Mouse (Mus musculus) adipocyte (in vitro differentiated cells): Measurements from ENCODE around the gene 4933434E20Rik.

Source experiments
- DNase-seq: peaks from one replicate; pipeline ENCODE4 v3.0.0-alpha.2; 2016; ENCODE audit warnings: low spot score

Gene 4933434E20Rik

DNA sequence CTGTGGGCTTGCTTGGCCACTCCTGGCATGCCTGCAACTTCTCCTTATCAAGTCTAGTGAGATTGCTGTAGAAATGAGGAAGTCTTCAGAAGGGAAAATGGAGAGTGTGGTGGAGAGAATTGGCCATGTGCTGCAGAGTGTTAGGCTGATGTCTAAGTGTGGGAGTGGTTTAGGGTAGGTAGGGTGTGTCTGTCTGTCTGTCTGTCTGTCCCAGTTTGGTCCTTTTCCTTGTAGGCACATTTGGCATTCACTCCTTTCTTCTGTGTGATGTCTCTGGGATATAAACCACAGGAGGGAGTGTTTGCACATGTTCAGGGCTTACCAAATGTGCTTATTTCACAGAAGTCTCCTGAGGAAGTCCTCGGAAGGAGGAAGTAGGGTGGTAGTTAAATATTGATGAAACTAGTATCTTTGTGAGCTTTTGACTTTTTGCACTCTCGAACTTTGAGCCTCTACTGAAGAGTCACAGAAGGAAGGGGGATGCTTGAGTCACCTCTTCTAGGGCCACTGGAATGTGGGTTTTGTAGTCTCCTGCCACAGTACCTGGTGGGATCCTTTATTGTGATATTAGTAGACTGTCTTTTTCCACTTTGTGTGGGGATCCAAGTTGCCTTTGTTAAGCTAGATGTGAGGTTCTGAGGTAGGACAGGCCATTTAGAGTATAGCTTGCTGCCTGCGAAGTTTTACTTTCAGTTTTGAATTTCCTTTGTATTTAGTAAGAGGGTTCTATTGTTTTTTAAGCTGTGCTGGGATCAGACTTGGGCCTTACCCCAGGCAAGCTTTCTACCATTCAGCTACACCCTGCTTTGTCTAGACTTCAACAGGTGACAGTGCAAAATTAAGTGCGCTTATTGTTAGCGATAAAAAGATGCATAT lies 30.2 kb downstream of the 4933434E20Rik start:
- DNase-seq = peak; percentile 47

DNA sequence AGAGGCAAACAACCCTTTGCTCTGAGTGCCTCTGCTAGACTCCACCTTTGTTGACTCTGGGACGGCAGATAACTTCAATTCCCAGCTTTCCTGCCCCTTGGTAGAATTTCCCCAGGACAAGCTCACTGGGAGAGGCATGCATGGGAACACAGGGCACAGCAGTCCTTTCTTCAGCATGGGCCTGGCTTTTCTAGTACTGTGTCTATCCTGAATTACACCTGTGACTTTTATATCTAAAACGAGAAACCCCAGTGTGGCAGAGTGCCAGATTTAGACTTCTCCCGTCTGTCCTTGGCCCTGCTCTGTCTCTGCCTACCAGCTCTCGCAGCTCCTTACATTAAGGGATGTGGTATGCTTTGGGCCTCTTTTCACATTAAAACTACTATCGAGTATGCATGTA lies 31.6 kb downstream of the 4933434E20Rik start:
- peak; percentile 30 for DNase-seq

DNA sequence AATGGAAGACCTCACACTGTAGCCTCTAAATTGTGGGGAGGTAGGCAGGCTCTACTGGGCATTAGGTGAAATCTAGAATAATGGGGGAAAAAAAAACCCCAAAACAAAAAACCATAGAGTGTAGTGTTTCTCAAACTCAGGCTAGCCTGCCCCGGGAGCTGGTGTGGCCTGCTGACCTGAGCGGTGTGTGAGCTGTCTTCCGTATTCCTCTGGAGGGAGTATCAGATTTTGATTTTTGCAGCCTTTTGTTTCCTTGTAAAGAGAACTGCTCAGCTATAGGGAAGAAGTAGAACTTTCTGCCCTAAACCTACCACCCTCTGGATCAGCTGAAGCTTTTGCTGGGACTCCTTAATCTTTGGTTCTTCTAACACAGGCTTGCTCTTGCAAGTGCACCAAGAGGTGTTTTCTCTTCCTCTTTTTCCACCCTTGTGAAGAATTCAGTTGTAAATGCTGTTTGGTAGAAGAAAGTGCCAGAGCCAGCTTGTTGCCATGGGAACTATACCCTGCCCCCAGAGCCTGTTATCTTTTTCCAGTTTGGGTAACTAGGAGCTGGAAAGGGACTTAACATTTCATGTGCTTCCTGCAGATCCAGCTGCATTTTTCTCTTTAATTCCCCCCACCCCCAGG lies 32.4 kb downstream of the 4933434E20Rik start:
- no peak for DNase-seq

DNA sequence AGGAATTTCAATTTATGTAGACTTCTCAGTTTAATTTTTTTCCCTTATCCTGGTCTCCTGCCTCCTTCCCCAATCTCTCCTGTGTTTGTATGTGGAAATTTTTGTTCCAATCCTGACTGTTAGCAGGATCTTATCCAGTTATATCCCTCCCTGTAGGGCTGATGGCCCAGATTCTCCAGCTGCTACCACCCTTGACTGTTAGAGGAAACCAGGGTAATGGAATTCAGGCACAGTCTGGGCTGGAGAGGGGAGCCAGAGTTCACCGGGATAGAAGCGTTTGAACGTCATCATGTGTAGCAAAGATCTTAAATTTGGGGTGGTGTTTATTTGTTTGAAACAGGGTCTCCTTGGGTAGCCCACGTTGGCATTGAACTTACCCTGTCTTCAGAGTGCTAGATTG lies 33.4 kb downstream of the 4933434E20Rik start:
- peak; percentile 67 for DNase-seq

DNA sequence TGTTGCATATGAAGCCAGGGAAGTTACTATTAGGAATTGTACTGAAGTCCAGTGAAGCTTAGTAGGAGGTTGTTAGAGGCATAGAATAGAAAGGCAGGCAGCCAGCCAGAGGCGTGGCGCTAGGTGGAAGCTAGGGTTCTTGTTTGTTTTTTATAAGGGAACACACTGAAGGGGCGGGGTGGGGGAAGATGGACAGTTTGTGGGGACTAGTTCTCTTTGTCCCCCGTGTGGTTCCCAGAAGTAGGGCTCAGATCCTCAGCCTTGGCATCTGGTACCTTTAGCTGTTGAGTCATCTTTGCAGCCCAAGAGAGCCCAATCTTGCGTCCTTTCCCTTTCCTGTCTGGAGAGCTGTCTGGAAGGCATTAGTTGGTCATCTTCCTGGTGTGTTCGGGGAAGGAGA lies 33.8 kb downstream of the 4933434E20Rik start:
- no peak for DNase-seq

DNA sequence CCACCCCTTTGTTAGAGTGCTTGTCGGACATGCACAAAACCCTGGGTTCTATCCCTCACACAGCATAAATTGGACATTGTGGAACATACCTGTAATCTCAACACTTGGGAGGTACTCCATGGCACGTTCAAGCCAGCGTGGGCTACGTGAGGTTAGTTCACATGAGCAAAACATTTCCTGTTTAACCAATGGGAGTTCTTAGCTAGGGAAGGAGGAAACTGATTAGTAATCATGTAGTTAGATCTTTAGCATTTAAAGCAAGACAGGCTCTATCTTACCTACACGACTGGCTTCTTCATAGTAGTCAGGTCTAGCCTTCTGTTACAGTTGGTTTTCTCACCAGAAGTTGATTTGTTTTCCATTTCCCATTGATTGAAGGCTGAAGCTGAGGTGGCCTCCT lies 34.6 kb downstream of the 4933434E20Rik start:
- DNase-seq = no peak

DNA sequence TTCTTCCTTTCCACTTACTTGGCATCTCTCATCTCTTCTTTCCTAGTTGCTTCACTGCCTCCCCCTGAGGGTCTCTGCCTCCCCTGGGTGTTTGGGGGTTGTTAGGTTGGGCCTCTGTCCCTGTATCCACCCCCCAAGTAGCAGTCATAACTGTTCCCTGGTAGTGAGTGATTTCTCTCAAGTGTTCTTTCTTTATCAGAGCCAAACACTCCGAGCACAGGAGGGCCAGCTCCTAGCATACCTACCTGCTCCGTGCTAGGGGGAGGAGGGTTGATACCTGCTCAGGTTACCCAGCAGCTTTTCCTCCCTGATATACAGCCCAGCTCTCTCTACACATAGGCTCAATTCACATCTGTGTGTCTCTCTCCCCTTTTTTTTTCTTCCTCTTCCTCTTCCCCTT lies 37.2 kb downstream of the 4933434E20Rik start:
- DNase-seq = no peak

GRCm38 (mm10) chr3:90090892-90091291 lies 39.5 kb downstream of the 4933434E20Rik start:
- no peak for DNase-seq

DNA sequence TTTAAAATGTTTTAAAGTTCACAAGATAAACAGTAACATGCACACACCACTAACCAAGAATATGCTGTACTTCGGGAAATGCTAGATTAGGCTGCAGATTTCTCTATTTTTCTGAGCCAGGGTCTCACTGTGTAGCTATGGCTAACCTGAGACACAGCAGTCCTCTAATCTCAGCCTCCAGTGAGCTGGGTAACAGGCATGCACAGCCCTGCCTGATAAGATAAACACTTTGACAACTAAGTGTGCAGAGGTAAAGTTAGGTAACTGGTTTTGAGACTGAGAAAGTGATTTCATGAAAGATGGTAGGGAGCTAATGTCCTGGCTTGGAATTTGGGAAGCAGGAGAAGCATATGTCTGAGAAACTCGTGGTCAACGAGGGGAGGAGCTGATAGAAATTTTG lies 43.0 kb downstream of the 4933434E20Rik start:
- no peak for DNase-seq

DNA sequence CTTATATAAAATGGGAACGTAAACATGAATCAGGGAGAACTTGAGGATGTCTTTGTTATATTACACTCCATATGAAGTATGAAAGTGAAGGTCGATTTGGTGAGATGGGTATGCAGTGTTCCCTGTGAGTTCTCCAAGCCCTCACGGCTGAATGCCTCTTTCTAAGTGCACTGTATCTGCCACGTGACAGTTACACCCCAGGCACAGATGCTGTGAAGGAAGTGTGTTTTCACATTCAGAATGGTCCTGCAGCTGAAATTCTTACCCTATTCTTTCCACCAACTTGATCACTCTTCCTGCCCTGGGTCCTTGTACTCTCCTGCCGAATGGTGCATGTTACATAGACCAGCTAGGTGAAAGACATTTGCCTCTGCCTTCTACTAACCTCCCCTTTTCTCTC lies 46.5 kb downstream of the 4933434E20Rik start:
- DNase-seq = no peak

DNA sequence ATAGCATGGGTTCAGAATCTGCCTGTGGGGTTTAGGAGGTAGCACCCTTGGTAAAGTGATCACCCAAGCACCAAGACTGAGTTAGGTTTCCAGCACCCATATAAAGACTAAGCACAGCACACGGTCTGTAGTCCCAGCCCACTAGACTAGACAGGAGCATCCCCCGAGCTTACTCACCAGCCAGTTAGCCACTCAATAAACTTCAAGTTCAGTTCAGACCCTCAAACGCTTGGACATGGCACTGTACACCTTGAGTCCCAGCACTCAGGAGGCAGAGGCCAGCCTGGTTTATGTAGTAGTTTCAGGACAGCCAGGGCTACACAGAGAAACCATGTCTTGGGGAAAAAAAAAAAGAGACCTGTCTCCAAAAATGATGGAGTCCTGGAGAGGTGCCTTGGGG lies 49.6 kb downstream of the 4933434E20Rik start:
- DNase-seq = no peak

DNA sequence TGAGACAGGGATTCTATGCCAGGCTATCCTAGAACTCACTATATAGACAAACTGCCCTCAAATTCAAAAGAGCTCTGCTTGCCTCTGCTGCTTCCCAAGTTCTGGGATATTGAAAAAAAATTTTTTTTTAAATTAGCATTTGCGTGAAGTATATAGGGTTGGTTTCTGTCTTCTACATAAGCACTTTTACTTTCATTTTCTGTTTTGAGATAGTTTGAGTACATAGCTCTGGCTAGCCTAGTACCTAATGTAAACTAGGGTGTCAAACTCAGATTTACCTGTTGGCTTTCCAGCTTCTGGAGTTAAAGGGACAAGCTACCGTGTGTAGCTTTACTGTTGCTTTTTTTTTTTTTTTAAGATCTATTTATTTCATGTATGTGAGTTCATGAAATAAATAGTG lies 50.2 kb downstream of the 4933434E20Rik start:
- DNase-seq = no peak

DNA sequence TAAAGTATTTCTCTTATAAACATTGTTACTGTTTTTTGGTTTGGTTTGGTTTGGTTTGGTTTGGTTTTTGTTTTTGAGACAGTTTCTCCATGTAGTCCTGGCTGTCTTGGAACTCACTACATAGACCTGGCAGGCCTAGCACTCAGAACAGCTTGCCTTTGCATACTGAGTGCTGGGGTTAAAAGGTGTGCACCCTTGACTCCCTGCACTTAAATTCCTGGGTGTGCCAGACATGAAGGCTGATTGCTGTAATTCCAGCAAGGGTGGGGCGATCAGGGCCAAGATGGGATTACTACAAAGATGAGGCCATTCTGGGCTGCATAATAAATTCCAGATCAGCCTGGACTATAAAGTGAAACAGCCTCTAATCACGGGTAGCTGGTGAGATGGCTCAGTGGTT lies 50.8 kb downstream of the 4933434E20Rik start:
- no peak for DNase-seq

DNA sequence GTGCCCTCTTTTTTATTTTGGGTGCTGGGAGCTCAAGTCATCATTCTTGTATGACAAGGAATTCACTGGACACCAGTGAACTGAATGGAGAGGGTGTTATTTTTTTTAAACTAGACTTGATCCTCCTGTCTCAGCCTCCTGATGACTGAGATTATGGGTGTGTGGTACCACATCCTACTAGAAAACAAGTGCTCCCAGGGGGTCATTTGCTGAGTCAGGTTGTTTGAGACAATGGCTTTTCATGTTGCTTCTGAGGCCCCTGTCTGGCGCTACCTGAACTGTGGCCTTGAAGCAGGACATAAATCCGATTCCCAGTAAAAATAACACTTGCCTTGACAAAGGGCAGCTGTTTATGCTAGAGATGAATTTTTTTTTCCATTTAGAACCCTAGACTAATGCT lies 51.7 kb downstream of the 4933434E20Rik start:
- no peak for DNase-seq

- DNase-seq = no peak
Observed at GRCm38 (mm10) chr3:90103938-90104337, 52.5 kb downstream of the 4933434E20Rik start, which contains the start of gene Nup210l. Gene Nup210l (plus strand): TSS chr3:90104132.

DNA sequence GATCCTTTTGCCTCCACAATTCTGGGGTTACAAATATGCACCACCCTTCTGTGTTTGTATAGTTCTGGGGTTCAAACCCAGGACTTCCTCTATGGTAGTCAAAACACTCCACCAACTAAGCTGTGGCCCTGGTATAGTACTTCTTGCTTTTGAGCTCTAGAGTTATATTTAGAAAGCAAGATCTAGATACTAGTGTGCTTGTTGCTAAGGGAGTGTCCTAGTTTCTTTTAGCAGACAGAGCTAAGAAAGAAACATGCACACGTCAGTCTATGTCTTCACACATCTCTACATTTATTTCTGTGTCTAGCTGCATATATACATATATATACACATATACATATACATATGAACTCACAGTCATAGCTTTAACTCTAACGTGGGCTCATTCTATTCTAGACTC lies 60.3 kb downstream of the 4933434E20Rik start:
- DNase-seq = no peak

DNA sequence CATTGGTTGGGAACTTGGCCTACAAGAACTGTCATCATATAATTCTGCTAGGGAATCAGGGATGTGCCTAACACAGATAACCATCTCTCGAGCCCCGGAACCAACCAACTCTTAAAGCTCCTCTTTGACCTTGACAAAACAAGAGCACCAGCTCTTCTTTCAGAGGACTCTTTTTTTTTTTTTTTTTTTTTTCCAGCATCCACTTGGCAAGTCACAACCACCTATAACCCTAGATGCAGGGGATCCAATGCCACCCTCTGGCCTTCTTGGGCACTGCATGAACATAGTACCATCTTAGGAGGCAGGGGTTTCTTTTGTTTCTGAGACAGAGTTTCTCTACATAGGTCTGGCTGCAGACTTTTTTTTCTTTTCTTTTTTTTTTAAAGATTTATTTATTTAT lies 62.9 kb downstream of the 4933434E20Rik start:
- no peak for DNase-seq

DNA sequence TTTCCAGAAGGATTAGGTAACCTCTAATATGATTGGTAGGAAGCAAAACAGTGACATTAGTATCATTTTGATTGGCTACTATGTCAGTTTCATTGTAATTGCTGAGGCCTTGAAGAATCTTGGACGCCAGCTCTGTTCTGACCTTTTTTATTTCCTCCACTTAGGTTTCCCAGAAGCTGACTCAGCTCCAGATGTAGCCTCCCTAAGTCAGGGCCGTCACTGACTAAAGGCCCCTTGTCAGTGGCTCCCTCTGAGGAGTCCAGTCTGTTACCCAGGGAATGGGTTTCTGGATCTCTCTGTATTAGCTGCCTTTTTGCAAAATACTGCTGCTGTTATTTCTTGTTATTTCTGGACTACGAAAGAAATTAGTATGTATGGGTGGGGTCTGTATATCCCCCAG lies 64.1 kb downstream of the 4933434E20Rik start:
- DNase-seq = no peak
